ENCODE assay signal across 8 mouse cellular contexts in the genomic region with DNA sequence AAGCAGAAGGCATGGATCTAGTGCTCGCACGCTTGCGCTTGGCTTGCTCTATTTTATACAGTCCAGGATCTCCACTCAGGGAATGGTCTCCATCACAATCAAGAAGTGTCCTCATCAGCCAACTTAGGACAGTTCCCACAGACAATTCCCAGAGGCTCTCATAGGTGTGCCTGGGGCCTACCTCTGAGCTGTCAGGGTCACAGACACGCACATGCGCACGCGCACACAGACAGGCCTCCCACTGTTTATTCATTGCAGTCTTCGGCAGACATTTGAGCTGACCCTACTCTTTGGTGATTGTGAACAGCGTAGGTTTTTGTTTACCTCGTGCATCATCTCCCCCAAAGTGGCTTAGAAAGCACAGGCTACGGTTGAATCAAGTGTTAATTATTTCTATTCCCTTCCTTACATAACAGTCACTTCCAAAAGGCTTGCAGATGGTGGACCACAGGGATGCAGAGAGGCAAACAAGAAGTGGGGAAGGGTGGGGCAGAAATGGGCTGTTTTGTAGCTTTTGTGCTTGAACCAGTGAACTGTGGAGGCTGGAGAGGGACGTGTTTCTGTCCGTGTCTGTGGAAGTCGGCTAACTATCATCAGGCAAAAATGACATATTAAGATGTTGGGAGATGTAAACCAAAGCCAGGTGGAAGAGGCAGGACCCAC. TPM values are rescaled to one million over a fixed set of nuclear protein-coding genes. Genes with fewer than 3 reads are reported as not detected.
DNase-seq lines count a peak whose midpoint lies in the region; ATAC-seq lines count a peak whose summit lies in the region.

No protein-coding gene starts in this region.

- H3K9me3 ChIP-seq in heart, embryonic 16.5 days (replicated peaks; ENCODE audit: control insufficient read depth, low read length): peaks cover 7% of the 10 kb centered on the region; the same call in 1 of the 2 replicates
- H3K9me3 ChIP-seq in forebrain, embryonic 14.5 days (replicated peaks; ENCODE audit: control insufficient read depth, low read length): no peaks in the 10 kb centered on the region
- H3K9me3 ChIP-seq in midbrain, embryonic 13.5 days: peaks cover 6% of the 10 kb centered on the region; the same call in 1 of the 2 replicates

- peak overlapping the region; percentile 34 for H3K4me2 ChIP-seq in heart, embryonic 16.5 days (ENCODE audit: low read depth, low read length)
- H3K4me2 ChIP-seq in forebrain, embryonic 14.5 days (ENCODE audit: low read length): peak overlapping the region; percentile 33
- H3K4me2 ChIP-seq in midbrain, embryonic 13.5 days (replicated peaks): peak overlapping the region; percentile 40

- DNase-seq in heart, adult 18-20 months: no peak
- peak; percentile 70 for DNase-seq in cerebellum, adult 11-12 months
- DNase-seq in forebrain, embryonic 14.5 days (ENCODE audit: low spot score): peak; percentile 17
- no peak for DNase-seq in B cell, adult 2 months
- DNase-seq in adrenal gland, postnatal 25 days: no peak
- DNase-seq in gastrocnemius, adult 8-10 months (ENCODE audit: low spot score in 2 of 2): no peak

- ATAC-seq in heart, embryonic 16.5 days (replicated peaks; ENCODE audit: extremely low read depth, insufficient read depth, low FRiP score): no peak
- ATAC-seq in forebrain, embryonic 14.5 days: peak; percentile 35; the same call in 1 of the 2 replicates
- no peak for ATAC-seq in midbrain, embryonic 13.5 days

- no peak overlapping the region for H3K4me3 ChIP-seq in heart, embryonic 16.5 days (ENCODE audit: low read length)
- no peak overlapping the region for H3K4me3 ChIP-seq in forebrain, embryonic 14.5 days (ENCODE audit: low read depth, low read length)
- H3K4me3 ChIP-seq in midbrain, embryonic 13.5 days (replicated peaks): 0 out of 2 replicates have a peak overlapping the region, but pooled peaks have one; percentile 1

- no peaks in the 10 kb centered on the region for H3K4me1 ChIP-seq in heart, embryonic 16.5 days (ENCODE audit: control insufficient read depth, insufficient read depth, low read length)
- peaks cover 6% of the 10 kb centered on the region; the same call in 1 of the 2 replicates for H3K4me1 ChIP-seq in forebrain, embryonic 14.5 days (ENCODE audit: control insufficient read depth, insufficient read depth, low read length)
- H3K4me1 ChIP-seq in midbrain, embryonic 13.5 days (replicated peaks): peaks cover 7% of the 10 kb centered on the region; the same call in 1 of the 2 replicates

- H3K27me3 ChIP-seq in heart, embryonic 16.5 days (ENCODE audit: control insufficient read depth, insufficient read depth, low read length): no peaks in the 10 kb centered on the region
- no peaks in the 10 kb centered on the region for H3K27me3 ChIP-seq in forebrain, embryonic 14.5 days (replicated peaks; ENCODE audit: control insufficient read depth, insufficient read depth, low read length)
- no peaks in the 10 kb centered on the region for H3K27me3 ChIP-seq in midbrain, embryonic 13.5 days

- H3K9ac ChIP-seq in heart, embryonic 16.5 days (ENCODE audit: low read length): peak overlapping the region; percentile 25; the same call in 1 of the 2 replicates
- no peak overlapping the region for H3K9ac ChIP-seq in forebrain, embryonic 14.5 days (ENCODE audit: low read length)
- H3K9ac ChIP-seq in midbrain, embryonic 13.5 days (replicated peaks): no peak overlapping the region

- no peaks in the 10 kb centered on the region for H3K36me3 ChIP-seq in heart, embryonic 16.5 days (ENCODE audit: control insufficient read depth, insufficient read depth)
- no peaks in the 10 kb centered on the region for H3K36me3 ChIP-seq in forebrain, embryonic 14.5 days (ENCODE audit: control insufficient read depth, insufficient read depth, low read length)
- H3K36me3 ChIP-seq in midbrain, embryonic 13.5 days: no peaks in the 10 kb centered on the region

- 76% methylated on average over 14 of the region's 14 CpGs for WGBS in heart, embryonic 16.5 days
- 52% methylated on average over 14 of the region's 14 CpGs for WGBS in forebrain, embryonic 14.5 days
- WGBS in midbrain, embryonic 13.5 days: 59% methylated on average over 14 of the region's 14 CpGs

- H3K27ac ChIP-seq in heart, embryonic 16.5 days (ENCODE audit: low read length): no peak overlapping the region
- H3K27ac ChIP-seq in forebrain, embryonic 14.5 days (ENCODE audit: low read depth, low read length): no peak overlapping the region; the same call in 1 of the 2 replicates
- no peak overlapping the region for H3K27ac ChIP-seq in midbrain, embryonic 13.5 days

RNA-seq across cellular contexts. Expression of gene Smg1, which starts 53.5 kb away (rescaled TPM):
- polyA plus RNA-seq in heart, embryonic 16.5 days (2015; fragmentation: Nextera tagmentation; extraction: Ambion mirVana): 13.9 and 14.9 TPM in 2 replicates
- 10 to 100 TPM; 33.4 to 39.3 TPM for total RNA-seq in heart, adult 18-20 months (2021)
- 14.5 and 25.7 TPM in 2 replicates for polyA plus RNA-seq in forebrain, embryonic 14.5 days (2014; fragmentation: Nextera tagmentation; extraction: Ambion mirVana)
- 19.0 and 21.1 TPM in 2 replicates for polyA plus RNA-seq in midbrain, embryonic 13.5 days (2015; fragmentation: Nextera tagmentation; extraction: Ambion mirVana)
- total RNA-seq in adrenal gland, postnatal 25 days (2021): 52.8 and 55.6 TPM in 2 replicates
- 10 to 100 TPM; 21.4 to 34.1 (median 25.4) TPM for total RNA-seq in gastrocnemius, adult 8-10 months (2022)

Comparison
In these comparisons a context has a peak if more than half of its experiments do, and no peak if none do; other contexts are left out.
1. DNase-seq: peak in cerebellum, adult 11-12 months (single experiment) and forebrain, embryonic 14.5 days (single experiment); none in heart, adult 18-20 months (0 of 2), B cell, adult 2 months (0 of 2), adrenal gland, postnatal 25 days (single experiment) and gastrocnemius, adult 8-10 months (0 of 2).
2. Peak in every context shown above with its lines, with median percentiles within 50 percentile points of each other: H3K4me2 ChIP-seq.